Mouse (Mus musculus) left cerebral cortex, adult 2 months (tissue): Measurements from ENCODE around the gene Ctr9. TPM values are rescaled to one million over a fixed set of nuclear protein-coding genes. Genes with fewer than 3 reads are reported as not detected.

Experiments used
- DNase-seq, 2 experiments: peaks; one replicate each; pipeline ENCODE4 v3.0.0; 2021 to 2022; ENCODE audit warnings: low spot score in 2 of 2, mixed read lengths in 1 of 2; ENCODE audit errors: extremely low spot score in 1 of 2
- H3K27ac ChIP-seq: fragments of 200-600 bp; 2 replicates; pipeline ENCODE4 v1.8.1; 2022
- H3K4me3 ChIP-seq: fragments of 200-600 bp; 2 replicates; pipeline ENCODE4 v1.8.1; 2022
- CTCF ChIP-seq: fragments of 200-600 bp; IDR thresholded peaks from 2 replicates; pipeline ENCODE4 v1.8.1; 2022; ENCODE audit warnings: antibody characterized with exemption, mild to moderate bottlenecking, moderate library complexity
- intact Hi-C: fragments of 180-260 bp; cut with DNase I; formaldehyde crosslinking; loops from one replicate; pipeline ENCODE4 v1.15.1; 2025
- total RNA-seq, 2 experiments: library from RNA; stranded (reverse); gene quantifications; 2 replicates each; pipeline ENCODE4 v1.2.3; 2021

Gene Ctr9
- total RNA-seq, 2 experiments from 2014 or later = 40.7 to 44.8 TPM

GRCm38 (mm10) chr7:111080876-111081275 is 52.1 kb downstream of the Ctr9 start:
- TF ChIP-seq CTCF = no peak
- intact Hi-C loops = loop anchor here (5.0 kb wide), 1 partner anchor 54 kb away; the partner anchor contains the start of gene Ctr9

DNA sequence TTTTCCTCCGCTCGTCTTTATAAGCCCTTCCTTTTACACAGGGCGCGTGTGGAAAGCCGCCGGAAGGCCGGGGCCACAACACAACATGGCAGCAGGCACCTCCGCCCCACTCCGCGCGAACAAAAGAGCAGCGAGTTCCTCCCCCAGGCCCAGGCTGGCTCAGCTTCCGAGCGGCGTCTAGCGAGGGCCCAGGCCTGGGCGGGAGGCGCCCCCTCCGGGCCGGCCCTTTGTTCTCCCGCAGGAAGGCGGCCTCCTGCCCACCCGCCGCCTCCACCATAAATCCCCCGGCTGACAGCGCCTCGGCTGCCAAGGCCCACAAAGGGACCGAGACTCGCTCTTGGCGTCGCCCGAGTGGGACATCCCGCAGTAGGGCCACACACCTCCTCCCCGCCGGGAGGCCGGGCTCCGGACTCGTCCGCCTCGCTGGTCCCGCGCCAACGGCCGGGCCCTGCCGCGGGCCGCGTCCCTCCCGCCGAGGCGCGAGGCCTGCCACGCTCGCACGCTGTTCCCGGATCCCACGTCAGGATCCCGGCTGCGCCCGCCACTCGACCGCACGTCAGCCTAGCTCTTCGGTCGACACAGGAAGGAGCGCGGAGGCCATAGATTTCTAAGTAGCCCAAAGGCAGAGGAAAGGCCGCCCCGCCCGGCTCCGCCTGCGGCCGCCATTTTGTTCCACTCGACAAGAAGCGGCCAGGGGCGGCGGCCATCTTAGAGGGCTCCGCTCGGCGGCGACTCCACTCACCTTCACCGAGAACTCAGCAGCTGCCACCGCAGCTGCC is 53.5 kb downstream of the Ctr9 start:
- TF ChIP-seq CTCF = no peak; the same call in 1 of the 2 replicates
- Histone ChIP-seq H3K27ac (peak overlapping the region; percentile 98), H3K4me3 (peak overlapping the region; percentile 91)
- DNase-seq = peak; percentile 79 to 82
- intact Hi-C loops = loop anchor here (2.0 to 5.0 kb wide), 2 partner anchors 55 to 75 kb away; partner anchors contain the start of gene Ctr9

More at GRCm38 (mm10) chr7:111080876-111081275, 52.1 kb downstream of the Ctr9 start:
- DNase-seq = no peak
- Histone ChIP-seq H3K27ac (no peak overlapping the region), H3K4me3 (peak overlapping the region; percentile 91)

GRCm38 (mm10) chr7:111082822-111083732 is 54.3 kb downstream of the Ctr9 start, which contains the start of gene Eif4g2:
TSS of gene Eif4g2 (minus strand) at chr7:111083030.
- peak within 1 kb of the TSS; percentile 98 for H3K27ac ChIP-seq
- TF ChIP-seq CTCF = no peak
- intact Hi-C loops = loop anchor here (1.0 to 5.0 kb wide), 3 partner anchors 39 to 74 kb away; partner anchors contain the start of gene Ctr9
- peak within 1 kb of the TSS; percentile 91 for H3K4me3 ChIP-seq
- peak; percentile 99 for DNase-seq

DNA sequence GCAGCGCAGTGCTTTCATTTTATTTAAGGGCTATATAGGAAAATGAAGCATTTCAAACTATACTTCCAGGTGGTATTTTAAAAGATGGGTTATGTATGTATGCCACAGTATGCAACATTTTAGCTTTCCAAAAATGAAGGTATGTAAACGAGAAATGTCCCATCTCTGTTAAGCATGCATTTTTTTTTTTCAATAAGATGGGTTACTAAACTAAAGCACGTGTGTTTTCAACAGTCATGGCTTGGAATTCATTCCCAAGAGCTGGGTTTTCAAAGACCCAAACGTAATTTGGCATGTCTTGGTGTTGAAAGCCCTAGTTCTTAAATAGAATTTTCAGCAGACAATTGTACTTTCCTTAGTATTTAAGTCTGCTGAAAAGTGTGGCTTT is 55.0 kb downstream of the Ctr9 start:
- no peak for DNase-seq
- intact Hi-C loops = loop anchor here (1.0 to 5.0 kb wide), 3 partner anchors 39 to 73 kb away; partner anchors contain the start of gene Ctr9
- TF ChIP-seq CTCF = no peak
- Histone ChIP-seq H3K27ac (peak overlapping the region; percentile 90), H3K4me3 (peak overlapping the region; percentile 91)

DNA sequence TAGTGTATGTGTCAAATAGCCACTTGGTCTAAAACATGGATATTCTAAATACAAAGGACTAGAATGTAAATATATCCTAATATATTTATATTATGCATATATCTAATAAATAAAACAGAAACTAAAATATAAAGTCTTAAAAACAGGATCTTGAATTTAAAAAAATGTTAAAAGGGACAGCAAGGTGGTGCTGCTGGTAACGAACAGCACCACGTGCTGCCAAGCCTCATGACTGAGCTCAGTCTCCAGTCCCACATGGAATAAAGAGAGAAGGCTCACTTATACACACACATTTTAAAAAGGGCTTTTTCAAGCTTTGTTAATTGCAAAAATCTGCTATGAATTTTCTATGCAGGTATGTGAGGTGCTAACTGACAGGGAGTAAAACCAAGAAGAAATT is 55.7 kb downstream of the Ctr9 start:
- Histone ChIP-seq H3K4me3 (no peak overlapping the region), H3K27ac (peak overlapping the region; percentile 90; the same call in 1 of the 2 replicates)
- no peak; the same call in 1 of the 2 replicates for TF ChIP-seq CTCF
- no peak for DNase-seq
- intact Hi-C loops = loop anchor here (5.0 kb wide), 1 partner anchor 57 kb away; the partner anchor contains the start of gene Ctr9

DNA sequence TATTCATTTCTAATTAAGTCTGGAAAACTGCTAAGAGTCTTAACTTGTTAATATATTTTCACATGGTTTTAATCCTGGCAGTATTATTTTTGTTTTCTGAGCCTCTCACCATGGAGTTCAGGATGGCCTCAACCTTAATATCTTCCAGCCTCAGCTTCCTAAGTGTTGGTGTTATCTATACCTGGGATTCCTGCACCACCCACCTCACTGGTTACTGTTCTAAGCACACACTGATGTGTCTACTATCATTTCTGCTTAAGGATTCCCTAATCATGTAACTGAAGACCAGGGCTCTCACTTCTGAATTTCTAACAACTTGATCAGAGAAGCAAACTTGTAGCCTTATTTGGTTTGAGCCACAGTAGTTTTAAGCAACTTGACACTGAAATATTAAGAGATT is 56.4 kb downstream of the Ctr9 start:
- no peak overlapping the region for H3K4me3 ChIP-seq
- no peak overlapping the region for H3K27ac ChIP-seq
- intact Hi-C loops = no loop called here
- no peak for DNase-seq
- no peak for TF ChIP-seq CTCF

GRCm38 (mm10) chr7:111095169-111095568 is 66.4 kb downstream of the Ctr9 start:
- intact Hi-C loops = no loop called here
- Histone ChIP-seq H3K4me3 (no peak overlapping the region), H3K27ac (no peak overlapping the region)
- DNase-seq = no peak
- TF ChIP-seq CTCF = no peak

- no peak for DNase-seq
- H3K4me3 ChIP-seq = no peak overlapping the region
- no peak overlapping the region for H3K27ac ChIP-seq
- TF ChIP-seq CTCF = no peak
- intact Hi-C loops = no loop called here
Observed at GRCm38 (mm10) chr7:111098196-111098595, 69.4 kb downstream of the Ctr9 start.

Other genes starting within 250 kb of the Ctr9 start
- 10 to 100 TPM; 72.1 to 72.6 TPM for gene Rnf141, start 184.5 kb upstream of the Ctr9 start, total RNA-seq
- 1 to 10 TPM; 2.0 to 3.4 TPM for gene Lyve1, start 165.7 kb upstream of the Ctr9 start, total RNA-seq
- gene Mrvi1, start 46.5 kb upstream of the Ctr9 start, total RNA-seq = 1 to 10 TPM; 1.4 to 4.3 TPM
- 100 to 1,000 TPM; 624 to 655 TPM for gene Eif4g2, start 54.1 kb downstream of the Ctr9 start, total RNA-seq